Mouse (Mus musculus): ENCODE results near the gene Clrn3. TPM values are rescaled to one million over a fixed set of nuclear protein-coding genes. Genes with fewer than 3 reads are reported as not detected.
A peak's percentile ranks its signal among the peaks of the same experiment; 100 is the strongest.
"Not testable (repeated sequence)": the region's sequence is repeated elsewhere in the genome, so short reads cannot be mapped to it uniquely, and the experiment has no call there.

Clrn3 gene
- polyA plus RNA-seq, 1 experiment from 2014 or later, result not detected

DNA sequence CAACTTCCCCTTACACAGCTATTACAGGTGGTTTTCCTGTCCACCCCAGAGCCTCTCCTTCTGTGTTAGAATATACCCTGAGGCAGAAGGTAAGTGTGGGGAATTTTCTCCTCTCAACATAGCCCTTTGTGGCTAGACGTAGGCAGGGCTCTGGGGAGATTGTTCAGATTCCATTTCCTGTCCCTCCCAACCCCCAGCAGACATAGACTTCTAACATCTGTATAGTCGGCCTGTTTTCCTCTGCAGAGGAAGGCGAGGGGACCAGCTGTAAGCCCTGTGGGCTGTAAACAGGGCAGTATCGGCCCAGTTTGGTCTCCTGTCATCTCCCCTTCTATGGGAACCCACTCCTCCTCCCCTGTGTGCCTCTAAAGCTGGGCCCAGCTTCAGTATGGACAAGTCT lies 11.3 kb downstream of the Clrn3 start:
- TF ChIP-seq CTCF (IDR thresholded peaks at IDR 0.05) (no peak), EP300 (IDR thresholded peaks at IDR 0.05) (no peak)
- no peak overlapping the region for H3K4me2 ChIP-seq (replicated peaks; ENCODE audit: low read depth, low read length)

DNA sequence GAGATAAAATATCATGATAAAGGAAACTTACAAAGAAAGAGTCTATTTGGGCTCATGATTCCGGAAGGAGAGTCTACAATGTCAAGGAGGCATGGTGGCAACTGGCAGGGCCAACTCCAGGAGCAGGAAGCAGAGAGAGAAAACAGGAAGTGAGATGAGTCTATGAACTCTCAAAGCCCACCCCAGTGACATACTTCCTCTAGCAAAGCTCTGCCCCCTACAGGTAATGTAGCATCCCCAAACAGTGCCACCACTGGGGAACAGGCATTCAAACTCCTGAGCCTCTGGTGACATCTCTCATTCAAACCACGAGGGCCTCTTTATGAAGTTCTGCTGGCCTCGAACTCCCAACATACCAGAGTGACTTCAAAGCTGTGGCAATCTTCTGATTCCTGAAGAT lies 16.7 kb downstream of the Clrn3 start:
- Histone ChIP-seq H3K4me2 (replicated peaks; ENCODE audit: low read depth, low read length) (no peak overlapping the region), H3K9ac (replicated peaks; ENCODE audit: low read depth) (no peak overlapping the region), H3K27me3 (replicated peaks; ENCODE audit: insufficient read depth, low read length) (no peaks in the 10 kb centered on the region), H3K4me3 (ENCODE audit: low read depth, low read length) (no peak overlapping the region), H3K9me3 (ENCODE audit: low read length) (no peaks in the 10 kb centered on the region), H3K4me1 (ENCODE audit: insufficient read depth, low read depth, low read length) (no peaks in the 10 kb centered on the region), H3K27ac (ENCODE audit: low read length) (no peak overlapping the region), H3K36me3 (ENCODE audit: insufficient read depth, low read length) (no peaks in the 10 kb centered on the region)
- DNase-seq (ENCODE audit: low spot score) (no peak), ATAC-seq (no peak)
- 75% methylated on average over 3 of the region's 3 CpGs for WGBS
- TF ChIP-seq CTCF (IDR thresholded peaks at IDR 0.05), result no peak

More for the DNA sequence above, 11.3 kb downstream of the Clrn3 start:
- DNase-seq (ENCODE audit: low spot score), result no peak
- H3K27ac ChIP-seq (ENCODE audit: low read length), result no peak overlapping the region
- 41% methylated on average over 4 of the region's 4 CpGs for WGBS
- H3K4me1 ChIP-seq (ENCODE audit: insufficient read depth, low read depth, low read length), result no peaks in the 10 kb centered on the region
- H3K36me3 ChIP-seq (ENCODE audit: insufficient read depth, low read length), result no peaks in the 10 kb centered on the region
- ATAC-seq, result no peak
- no peak overlapping the region for H3K9ac ChIP-seq (replicated peaks; ENCODE audit: low read depth)
- H3K9me3 ChIP-seq (ENCODE audit: low read length), result no peaks in the 10 kb centered on the region
- H3K4me3 ChIP-seq (ENCODE audit: low read depth, low read length), result no peak overlapping the region
- no peaks in the 10 kb centered on the region for H3K27me3 ChIP-seq (replicated peaks; ENCODE audit: insufficient read depth, low read length)

DNA sequence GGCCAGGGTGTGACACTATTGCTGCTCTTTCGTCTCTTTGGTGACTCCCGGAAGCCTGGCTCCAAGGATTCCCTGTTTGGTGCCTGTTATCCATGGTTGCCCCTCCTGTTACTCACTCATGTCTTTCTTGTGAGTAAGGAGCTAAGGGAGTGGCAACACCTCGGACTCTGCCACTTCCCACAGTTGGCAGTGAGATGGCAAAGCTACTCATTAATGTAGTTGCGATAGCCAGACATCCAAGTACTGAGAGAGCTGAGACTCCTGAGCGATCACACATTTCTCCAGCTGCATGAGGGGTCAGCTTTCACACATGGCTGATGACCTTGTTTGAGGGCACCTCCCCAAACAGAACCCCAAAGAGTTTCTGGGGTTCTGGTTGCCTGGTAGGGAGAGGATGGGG lies 18.0 kb downstream of the Clrn3 start:
- Histone ChIP-seq H3K9me3 (ENCODE audit: low read length) (no peaks in the 10 kb centered on the region), H3K27ac (ENCODE audit: low read length) (no peak overlapping the region), H3K9ac (replicated peaks; ENCODE audit: low read depth) (no peak overlapping the region), H3K27me3 (replicated peaks; ENCODE audit: insufficient read depth, low read length) (no peaks in the 10 kb centered on the region), H3K4me1 (ENCODE audit: insufficient read depth, low read depth, low read length) (no peaks in the 10 kb centered on the region), H3K36me3 (ENCODE audit: insufficient read depth, low read length) (no peaks in the 10 kb centered on the region), H3K4me2 (replicated peaks; ENCODE audit: low read depth, low read length) (no peak overlapping the region), H3K4me3 (ENCODE audit: low read depth, low read length) (no peak overlapping the region)
- no peak for TF ChIP-seq EP300 (IDR thresholded peaks at IDR 0.05)
- no peak for TF ChIP-seq CTCF (IDR thresholded peaks at IDR 0.05)
- WGBS, result 82% methylated on average over 5 of the region's 5 CpGs
- DNase-seq (ENCODE audit: low spot score) (no peak), ATAC-seq (no peak)

DNA sequence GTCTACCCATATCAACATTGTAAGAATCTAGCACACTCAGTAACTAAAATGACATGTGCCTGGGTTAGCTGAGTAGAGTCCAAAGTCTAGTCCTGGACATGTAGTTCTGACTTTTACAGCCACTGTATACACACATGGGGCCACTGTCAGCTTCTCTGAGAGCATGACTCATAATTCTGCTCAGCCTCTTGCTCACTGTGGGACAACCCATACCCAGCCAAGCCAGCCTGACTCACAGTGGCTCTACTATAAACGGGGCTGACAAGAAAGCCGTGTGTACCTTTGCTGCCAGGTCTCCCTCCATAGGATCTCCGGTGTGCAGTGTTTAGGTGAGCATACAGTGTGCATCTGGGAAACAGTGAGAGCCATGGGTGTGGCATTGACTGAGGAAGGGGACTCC lies 19.2 kb downstream of the Clrn3 start:
- DNase-seq (ENCODE audit: low spot score), result no peak

DNA sequence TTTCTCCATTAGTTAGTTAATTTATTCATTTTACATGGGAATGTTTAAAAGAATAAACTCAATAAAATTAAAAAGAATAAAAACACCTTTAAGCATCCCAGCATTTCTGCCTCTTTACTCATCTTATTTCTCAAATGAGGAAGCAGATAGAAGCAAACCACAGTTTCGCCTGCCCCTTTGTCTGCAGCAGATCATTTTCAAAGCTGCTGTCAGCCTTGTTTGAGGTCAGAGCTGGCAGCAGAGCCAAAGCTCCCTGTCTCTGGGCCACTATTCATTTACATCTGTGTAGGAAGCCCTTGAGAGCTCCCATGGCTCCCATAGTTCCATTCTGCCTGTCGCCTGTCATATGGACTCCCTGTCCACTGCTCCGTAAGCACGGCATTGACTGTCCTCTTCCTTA lies 19.9 kb downstream of the Clrn3 start:
- 79% methylated on average over 4 of the region's 4 CpGs for WGBS
- Histone ChIP-seq H3K4me1 (ENCODE audit: insufficient read depth, low read depth, low read length) (no peaks in the 10 kb centered on the region), H3K27me3 (replicated peaks; ENCODE audit: insufficient read depth, low read length) (no peaks in the 10 kb centered on the region), H3K4me2 (replicated peaks; ENCODE audit: low read depth, low read length) (no peak overlapping the region), H3K9ac (replicated peaks; ENCODE audit: low read depth) (no peak overlapping the region), H3K36me3 (ENCODE audit: insufficient read depth, low read length) (no peaks in the 10 kb centered on the region), H3K27ac (ENCODE audit: low read length) (no peak overlapping the region), H3K9me3 (ENCODE audit: low read length) (no peaks in the 10 kb centered on the region), H3K4me3 (ENCODE audit: low read depth, low read length) (no peak overlapping the region)
- no peak for DNase-seq (ENCODE audit: low spot score)
- no peak for TF ChIP-seq EP300 (IDR thresholded peaks at IDR 0.05)
- no peak for TF ChIP-seq CTCF (IDR thresholded peaks at IDR 0.05)
- no peak for ATAC-seq

More for the DNA sequence above, 19.2 kb downstream of the Clrn3 start:
- ATAC-seq, result no peak; the same call in 1 of the 2 replicates
- H3K27me3 ChIP-seq (replicated peaks; ENCODE audit: insufficient read depth, low read length), result no peaks in the 10 kb centered on the region
- no peak for TF ChIP-seq CTCF (IDR thresholded peaks at IDR 0.05)
- TF ChIP-seq EP300 (IDR thresholded peaks at IDR 0.05), result no peak
- no peaks in the 10 kb centered on the region for H3K36me3 ChIP-seq (ENCODE audit: insufficient read depth, low read length)
- no peak overlapping the region for H3K4me2 ChIP-seq (replicated peaks; ENCODE audit: low read depth, low read length)
- H3K9me3 ChIP-seq (ENCODE audit: low read length), result no peaks in the 10 kb centered on the region
- H3K27ac ChIP-seq (ENCODE audit: low read length), result no peak overlapping the region
- H3K4me3 ChIP-seq (ENCODE audit: low read depth, low read length), result no peak overlapping the region
- WGBS, result 68% methylated on average over 3 of the region's 3 CpGs
- no peaks in the 10 kb centered on the region for H3K4me1 ChIP-seq (ENCODE audit: insufficient read depth, low read depth, low read length)
- no peak overlapping the region for H3K9ac ChIP-seq (replicated peaks; ENCODE audit: low read depth)

GRCm38 (mm10) chr7:135506506-135506905 lies 21.9 kb downstream of the Clrn3 start:
- not testable (repeated sequence) for H3K36me3 ChIP-seq (ENCODE audit: insufficient read depth, low read length); H3K4me3 ChIP-seq (ENCODE audit: low read depth, low read length); DNase-seq (ENCODE audit: low spot score); H3K4me1 ChIP-seq (ENCODE audit: insufficient read depth, low read depth, low read length); H3K27ac ChIP-seq (ENCODE audit: low read length); H3K9me3 ChIP-seq (ENCODE audit: low read length); H3K4me2 ChIP-seq (replicated peaks; ENCODE audit: low read depth, low read length); H3K9ac ChIP-seq (replicated peaks; ENCODE audit: low read depth); ATAC-seq; H3K27me3 ChIP-seq (replicated peaks; ENCODE audit: insufficient read depth, low read length)
- WGBS, result 86% methylated on average over 5 of the region's 5 CpGs

DNA sequence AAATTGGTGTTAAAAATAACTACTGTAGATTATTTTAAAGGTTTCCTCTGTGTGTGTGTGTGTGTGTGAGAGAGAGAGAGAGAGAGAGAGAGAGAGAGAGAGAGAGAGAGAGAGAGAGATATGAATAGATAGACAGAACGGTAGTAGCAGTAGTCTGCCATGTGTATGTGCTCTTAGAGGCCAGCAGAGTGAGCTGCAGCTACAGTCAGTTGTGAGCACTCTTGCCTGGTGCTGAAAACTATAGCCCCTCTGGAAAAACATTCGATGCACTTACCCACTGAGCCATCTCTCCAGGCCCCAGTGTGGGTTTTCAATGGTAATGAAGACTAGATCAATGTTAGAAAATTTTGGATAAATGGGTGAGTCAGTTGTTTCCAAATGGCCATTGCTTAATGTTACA lies 29.1 kb downstream of the Clrn3 start:
- WGBS, result 46% methylated on average over 2 of the region's 2 CpGs
- ATAC-seq (no peak), DNase-seq (ENCODE audit: low spot score) (no peak)
- no peaks in the 10 kb centered on the region for H3K4me1 ChIP-seq (ENCODE audit: insufficient read depth, low read depth, low read length)
- no peak overlapping the region for H3K4me3 ChIP-seq (ENCODE audit: low read depth, low read length)
- H3K9ac ChIP-seq (replicated peaks; ENCODE audit: low read depth), result no peak overlapping the region
- no peak for TF ChIP-seq EP300 (IDR thresholded peaks at IDR 0.05)
- TF ChIP-seq CTCF (IDR thresholded peaks at IDR 0.05), result peak; percentile 24
- no peak overlapping the region for H3K4me2 ChIP-seq (replicated peaks; ENCODE audit: low read depth, low read length)
- H3K27ac ChIP-seq (ENCODE audit: low read length), result no peak overlapping the region
- no peaks in the 10 kb centered on the region for H3K27me3 ChIP-seq (replicated peaks; ENCODE audit: insufficient read depth, low read length)
- no peaks in the 10 kb centered on the region for H3K9me3 ChIP-seq (ENCODE audit: low read length)
- H3K36me3 ChIP-seq (ENCODE audit: insufficient read depth, low read length), result no peaks in the 10 kb centered on the region

Data from lung, postnatal 0 days (tissue).